Mouse (Mus musculus): ENCODE results near the gene Tspan17. TPM values are rescaled to one million over a fixed set of nuclear protein-coding genes. Genes with fewer than 3 reads are reported as not detected.

Gene Tspan17
- polyA plus RNA-seq, 1 experiment: 26.6 TPM

DNA sequence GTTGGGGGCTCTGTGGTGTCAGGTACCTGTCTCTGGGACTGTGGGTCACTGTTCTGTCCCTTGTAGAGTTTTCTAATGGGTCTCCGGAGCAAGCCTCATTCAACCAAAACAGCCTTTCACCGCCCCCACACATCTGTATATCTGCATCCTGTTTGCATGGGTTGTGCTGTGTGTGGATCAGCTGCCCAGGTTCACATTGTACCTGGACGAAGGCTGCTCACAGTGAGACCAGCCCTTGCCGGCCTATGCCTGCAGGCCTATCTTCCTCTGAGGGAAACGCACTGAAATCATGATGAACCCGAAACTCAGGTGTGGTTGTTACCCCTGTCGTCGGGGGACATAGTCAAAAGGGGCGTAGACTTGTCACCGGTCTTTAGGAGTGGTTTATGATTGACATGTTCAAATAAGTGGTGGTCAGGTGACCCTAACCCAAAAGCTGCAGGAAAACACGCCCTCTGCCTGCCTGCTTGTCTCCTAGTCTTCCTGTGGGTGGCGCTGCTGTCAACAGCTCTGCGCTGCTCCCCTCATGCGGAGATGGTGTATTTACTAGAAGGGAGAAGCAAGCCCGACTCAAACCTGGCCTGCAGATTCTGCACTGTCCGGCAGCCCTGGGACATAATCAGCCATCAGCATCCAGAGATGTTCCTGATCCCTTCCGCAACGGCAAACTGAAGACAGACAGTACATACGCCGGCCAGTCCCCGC, 16.1 kb downstream of the Tspan17 start:
- H3K79me2 ChIP-seq (ENCODE audit: control insufficient read depth, insufficient read depth): no peaks in the 10 kb centered on the region
- H3K79me3 ChIP-seq (ENCODE audit: low read depth): no peaks in the 10 kb centered on the region
- H3K27me3 ChIP-seq (ENCODE audit: control insufficient read depth, insufficient read depth, insufficient read length): peaks cover 26% of the 10 kb centered on the region
- H3ac ChIP-seq (ENCODE audit: control insufficient read depth, insufficient read length, low read depth): no peak overlapping the region
- H3K36me3 ChIP-seq (ENCODE audit: control insufficient read depth, insufficient read depth): no peaks in the 10 kb centered on the region
- H3K4me3 ChIP-seq (ENCODE audit: insufficient read depth, poor library complexity, severe bottlenecking): no peak overlapping the region
- no peak for TF ChIP-seq MAX (IDR thresholded peaks at IDR 0.05)
- TF ChIP-seq CEBPB (IDR thresholded peaks at IDR 0.05; ENCODE audit: low read depth): no peak
- TF ChIP-seq FOSL1 (IDR thresholded peaks at IDR 0.05; ENCODE audit: insufficient read depth, low read length, poor library complexity, severe bottlenecking): no peak
- no peak for TF ChIP-seq MYOD1 (IDR thresholded peaks at IDR 0.05; ENCODE audit: control insufficient read depth, insufficient read length, low read depth)
- no peak for TF ChIP-seq MYOG (IDR thresholded peaks at IDR 0.05; ENCODE audit: control insufficient read depth, extremely low read depth, insufficient read length)
- no peak for TF ChIP-seq CTCF (IDR thresholded peaks at IDR 0.05; ENCODE audit: control insufficient read depth, insufficient read depth, insufficient read length)
- TF ChIP-seq USF1 (IDR thresholded peaks at IDR 0.05; ENCODE audit: low read depth): no peak

DNA sequence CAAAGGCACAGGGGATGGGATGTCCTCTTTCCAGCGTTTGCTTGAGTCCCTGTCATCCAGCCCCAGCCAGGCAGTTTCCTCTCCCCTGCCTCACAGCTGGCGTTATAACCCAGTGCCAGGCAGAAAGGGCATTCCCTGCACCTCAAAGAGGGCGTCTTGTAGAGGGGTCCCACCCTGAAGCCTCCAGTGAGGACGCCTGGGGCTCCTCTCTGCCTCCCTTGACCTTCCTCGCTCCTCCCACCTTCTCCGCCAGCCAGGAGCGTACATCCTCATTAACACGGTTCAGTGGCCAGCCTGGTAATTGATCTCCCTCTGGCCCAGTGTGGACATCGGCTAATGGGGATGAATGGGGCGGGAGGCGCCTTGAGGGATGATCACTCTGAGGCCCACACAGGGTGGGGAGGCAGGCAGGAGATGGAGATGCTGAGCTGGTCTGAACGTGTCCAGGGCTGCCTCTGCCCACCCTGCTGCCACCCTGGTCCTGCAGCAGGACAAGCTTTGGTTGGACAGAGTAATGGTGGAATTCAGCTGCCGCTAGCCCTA, 17.3 kb downstream of the Tspan17 start:
- Histone ChIP-seq H3ac (ENCODE audit: control insufficient read depth, insufficient read length, low read depth) (no peak overlapping the region), H3K27me3 (ENCODE audit: control insufficient read depth, insufficient read depth, insufficient read length) (peaks cover 19% of the 10 kb centered on the region), H3K79me2 (ENCODE audit: control insufficient read depth, insufficient read depth) (no peaks in the 10 kb centered on the region), H3K4me3 (ENCODE audit: insufficient read depth, poor library complexity, severe bottlenecking) (no peak overlapping the region), H3K36me3 (ENCODE audit: control insufficient read depth, insufficient read depth) (no peaks in the 10 kb centered on the region), H3K79me3 (ENCODE audit: low read depth) (no peaks in the 10 kb centered on the region)
- TF ChIP-seq CTCF (IDR thresholded peaks at IDR 0.05; ENCODE audit: control insufficient read depth, insufficient read depth, insufficient read length) (no peak), USF1 (IDR thresholded peaks at IDR 0.05; ENCODE audit: low read depth) (no peak), MYOG (IDR thresholded peaks at IDR 0.05; ENCODE audit: control insufficient read depth, extremely low read depth, insufficient read length) (no peak), CEBPB (IDR thresholded peaks at IDR 0.05; ENCODE audit: low read depth) (no peak), FOSL1 (IDR thresholded peaks at IDR 0.05; ENCODE audit: insufficient read depth, low read length, poor library complexity, severe bottlenecking) (no peak), MYOD1 (IDR thresholded peaks at IDR 0.05; ENCODE audit: control insufficient read depth, insufficient read length, low read depth) (no peak), MAX (IDR thresholded peaks at IDR 0.05) (no peak)

DNA sequence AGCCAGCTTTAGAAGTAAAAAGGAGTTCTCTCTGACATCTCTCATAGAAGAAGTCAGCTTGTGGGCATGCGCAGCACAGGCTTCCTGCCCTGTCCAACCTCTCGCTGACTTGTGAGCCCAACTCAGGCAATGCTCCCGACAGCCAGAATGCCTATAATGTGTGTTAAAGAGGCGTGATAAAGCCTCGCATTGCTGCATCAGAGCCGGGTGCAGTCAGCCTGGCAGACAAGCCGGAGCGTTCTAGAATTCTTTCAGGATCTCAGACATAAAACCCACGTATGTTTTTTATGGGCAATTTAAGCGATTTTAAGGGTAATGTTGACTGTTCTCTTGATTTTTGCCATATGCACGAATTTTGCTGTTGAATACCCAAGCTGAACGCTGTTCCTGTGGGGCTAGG, 18.9 kb downstream of the Tspan17 start:
- Histone ChIP-seq H3K4me3 (ENCODE audit: insufficient read depth, poor library complexity, severe bottlenecking) (no peak overlapping the region), H3K36me3 (ENCODE audit: control insufficient read depth, insufficient read depth) (no peaks in the 10 kb centered on the region), H3K79me3 (ENCODE audit: low read depth) (no peaks in the 10 kb centered on the region), H3ac (ENCODE audit: control insufficient read depth, insufficient read length, low read depth) (no peak overlapping the region), H3K79me2 (ENCODE audit: control insufficient read depth, insufficient read depth) (no peaks in the 10 kb centered on the region), H3K27me3 (ENCODE audit: control insufficient read depth, insufficient read depth, insufficient read length) (peaks cover 19% of the 10 kb centered on the region)
- no peak for TF ChIP-seq MAX (IDR thresholded peaks at IDR 0.05)

DNA sequence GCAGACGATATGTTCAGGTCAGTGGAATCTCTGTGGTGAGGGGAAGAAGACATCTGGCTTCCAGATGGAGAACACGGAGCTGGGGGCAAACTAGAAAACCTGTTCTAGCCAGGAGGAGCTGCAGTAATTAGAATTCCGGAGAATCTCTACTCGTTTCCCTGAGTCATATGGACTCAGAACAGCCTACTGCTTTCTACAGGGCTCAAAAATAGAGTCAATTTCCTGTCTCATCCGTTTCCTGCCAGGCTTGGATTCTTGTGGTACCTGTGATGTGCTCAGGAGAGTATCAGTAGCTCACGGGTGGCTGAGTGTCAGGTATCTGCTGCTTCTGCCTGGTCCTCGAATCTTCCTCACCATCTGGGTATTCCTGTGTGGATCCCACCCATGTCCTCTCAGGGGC, 22.3 kb downstream of the Tspan17 start:
- Histone ChIP-seq H3K4me3 (ENCODE audit: insufficient read depth, poor library complexity, severe bottlenecking) (no peak overlapping the region), H3K27me3 (ENCODE audit: control insufficient read depth, insufficient read depth, insufficient read length) (peaks cover 4% of the 10 kb centered on the region), H3ac (ENCODE audit: control insufficient read depth, insufficient read length, low read depth) (no peak overlapping the region), H3K79me2 (ENCODE audit: control insufficient read depth, insufficient read depth) (no peaks in the 10 kb centered on the region), H3K79me3 (ENCODE audit: low read depth) (no peaks in the 10 kb centered on the region), H3K36me3 (ENCODE audit: control insufficient read depth, insufficient read depth) (no peaks in the 10 kb centered on the region)
- no peak for TF ChIP-seq USF1 (IDR thresholded peaks at IDR 0.05; ENCODE audit: low read depth)
- TF ChIP-seq CEBPB (IDR thresholded peaks at IDR 0.05; ENCODE audit: low read depth): no peak
- no peak for TF ChIP-seq FOSL1 (IDR thresholded peaks at IDR 0.05; ENCODE audit: insufficient read depth, low read length, poor library complexity, severe bottlenecking)
- TF ChIP-seq MYOG (IDR thresholded peaks at IDR 0.05; ENCODE audit: control insufficient read depth, extremely low read depth, insufficient read length): no peak
- TF ChIP-seq CTCF (IDR thresholded peaks at IDR 0.05; ENCODE audit: control insufficient read depth, insufficient read depth, insufficient read length): no peak
- no peak for TF ChIP-seq MYOD1 (IDR thresholded peaks at IDR 0.05; ENCODE audit: control insufficient read depth, insufficient read length, low read depth)
- TF ChIP-seq MAX (IDR thresholded peaks at IDR 0.05): no peak

DNA sequence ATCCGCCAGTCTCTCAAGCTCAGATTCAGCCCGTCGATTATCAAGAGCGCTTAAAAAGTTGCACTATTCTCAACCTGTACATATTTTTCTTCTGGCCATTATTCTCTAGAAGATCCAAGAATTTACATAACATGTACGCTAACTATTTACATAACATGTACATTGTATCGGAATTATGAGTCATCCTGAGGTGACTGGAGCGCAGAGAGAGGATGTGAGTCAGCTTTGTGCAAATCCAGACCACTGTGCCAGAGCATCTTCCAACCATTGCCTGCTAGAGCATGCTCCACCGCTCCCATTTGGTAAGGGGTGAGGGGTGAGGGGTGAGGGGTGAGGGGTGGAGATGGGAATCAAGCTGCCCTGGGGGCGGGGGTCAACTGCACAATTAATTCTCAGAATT, 24.2 kb downstream of the Tspan17 start:
- H3K27me3 ChIP-seq (ENCODE audit: control insufficient read depth, insufficient read depth, insufficient read length): no peaks in the 10 kb centered on the region
- TF ChIP-seq MYOG (IDR thresholded peaks at IDR 0.05; ENCODE audit: control insufficient read depth, extremely low read depth, insufficient read length) (no peak), CTCF (IDR thresholded peaks at IDR 0.05; ENCODE audit: control insufficient read depth, insufficient read depth, insufficient read length) (no peak), CEBPB (IDR thresholded peaks at IDR 0.05; ENCODE audit: low read depth) (no peak), FOSL1 (IDR thresholded peaks at IDR 0.05; ENCODE audit: insufficient read depth, low read length, poor library complexity, severe bottlenecking) (peak; percentile 89), USF1 (IDR thresholded peaks at IDR 0.05; ENCODE audit: low read depth) (no peak)
- H3K79me2 ChIP-seq (ENCODE audit: control insufficient read depth, insufficient read depth): no peaks in the 10 kb centered on the region
- no peak overlapping the region for H3ac ChIP-seq (ENCODE audit: control insufficient read depth, insufficient read length, low read depth)
- H3K36me3 ChIP-seq (ENCODE audit: control insufficient read depth, insufficient read depth): no peaks in the 10 kb centered on the region
- H3K79me3 ChIP-seq (ENCODE audit: low read depth): no peaks in the 10 kb centered on the region
- H3K4me3 ChIP-seq (ENCODE audit: insufficient read depth, poor library complexity, severe bottlenecking): no peak overlapping the region
